Mouse (Mus musculus) embryonic facial prominence, embryonic 11.5 days (tissue): ENCODE data around the gene Auts2. TPM values are rescaled to one million over a fixed set of nuclear protein-coding genes. Genes with fewer than 3 reads are reported as not detected.

Source experiments
- ATAC-seq: fragments of 200-750 bp; cut with Nextera tagmentation; replicated peaks from 2 replicates; pipeline ENCODE4 v1.8.0; 2017; ENCODE audit warnings: low read depth; ENCODE audit not compliant: insufficient number of reproducible peaks, low FRiP score, low TSS enrichment
- DNase-seq: peaks from one replicate; pipeline ENCODE4 v3.0.0-alpha.2; 2015; ENCODE audit warnings: low spot score
- H3K27ac ChIP-seq: fragments of 300-500 bp; sonication (generic); replicated peaks from 2 replicates; pipeline ENCODE4 v1.5.1; 2014; ENCODE audit warnings: mild to moderate bottlenecking, low read depth, low read length, control low read depth
- H3K27me3 ChIP-seq: fragments of 300-500 bp; sonication (generic); 2 replicates; pipeline ENCODE4 v1.6.1; 2014; ENCODE audit warnings: mild to moderate bottlenecking, low read length, moderate library complexity, mixed read lengths; ENCODE audit not compliant: control insufficient read depth, insufficient read depth
- H3K36me3 ChIP-seq: fragments of 300-500 bp; sonication (generic); replicated peaks from 2 replicates; pipeline ENCODE4 v1.6.1; 2014; ENCODE audit warnings: low read depth, mild to moderate bottlenecking, low read length, moderate library complexity, mixed read lengths; ENCODE audit not compliant: control insufficient read depth, insufficient read depth
- H3K4me1 ChIP-seq: fragments of 300-500 bp; sonication (generic); 2 replicates; pipeline ENCODE4 v1.6.1; 2014; ENCODE audit warnings: low read length, mixed read lengths; ENCODE audit not compliant: control insufficient read depth, insufficient read depth
- H3K4me2 ChIP-seq: fragments of 300-500 bp; sonication (generic); 2 replicates; pipeline ENCODE4 v1.6.1; 2014; ENCODE audit warnings: low read depth, mild to moderate bottlenecking, control low read depth, low read length, moderate library complexity
- H3K4me3 ChIP-seq: fragments of 300-500 bp; sonication (generic); 2 replicates; pipeline ENCODE4 v1.5.1; 2014; ENCODE audit warnings: low read depth, low read length, control low read depth
- H3K9ac ChIP-seq: fragments of 300-500 bp; sonication (generic); replicated peaks from 2 replicates; pipeline ENCODE4 v1.6.1; 2014; ENCODE audit warnings: mild to moderate bottlenecking, control low read depth, low read length
- H3K9me3 ChIP-seq: fragments of 300-500 bp; sonication (generic); replicated peaks from 2 replicates; pipeline ENCODE4 v1.6.1; 2016; ENCODE audit warnings: mild to moderate bottlenecking, low read length, inconsistent platforms, mixed read lengths; ENCODE audit not compliant: control insufficient read depth
- WGBS: fragments of 180-500 bp; shearing (Covaris S2); extraction: QIAGEN DNeasy Blood & Tissue Kit; methylation state at CpG from one replicate; pipeline ENCODE4 v1.1.7; 2014; 5-methylcytosine and 5-hydroxymethylcytosine counted together
- polyA plus RNA-seq: library from polyadenylated mRNA; unstranded; fragments of >200 nt; fragmentation: Nextera tagmentation; extraction: Ambion mirVana; gene quantifications from 2 replicates; pipeline ENCODE4 v1.2.1, GENCODE M21; 2014

Auts2 gene
- polyA plus RNA-seq, 1 experiment from 2014 or later, result 30.5 TPM

- WGBS, result 61% methylated on average over 5 of the region's 5 CpGs
- ATAC-seq, result no peak
- Histone ChIP-seq H3K36me3 (no peaks in the 10 kb centered on the region), H3K4me2 (no peak overlapping the region), H3K9ac (no peak overlapping the region), H3K9me3 (no peaks in the 10 kb centered on the region), H3K27ac (no peak overlapping the region), H3K4me1 (no peaks in the 10 kb centered on the region), H3K27me3 (no peaks in the 10 kb centered on the region), H3K4me3 (no peak overlapping the region)
- DNase-seq, result no peak
Observed at GRCm38 (mm10) chr5:131865200-131865599, 677.9 kb downstream of the Auts2 start.

GRCm38 (mm10) chr5:131857976-131858375 lies 685.2 kb downstream of the Auts2 start:
- no peaks in the 10 kb centered on the region for H3K9me3 ChIP-seq
- WGBS, result 87% methylated on average over 5 of the region's 5 CpGs
- no peak overlapping the region for H3K4me3 ChIP-seq
- no peak overlapping the region for H3K4me2 ChIP-seq
- H3K27ac ChIP-seq, result no peak overlapping the region
- no peak overlapping the region for H3K9ac ChIP-seq
- H3K36me3 ChIP-seq, result no peaks in the 10 kb centered on the region
- ATAC-seq, result no peak
- H3K4me1 ChIP-seq, result no peaks in the 10 kb centered on the region
- no peak for DNase-seq
- H3K27me3 ChIP-seq, result no peaks in the 10 kb centered on the region

DNA sequence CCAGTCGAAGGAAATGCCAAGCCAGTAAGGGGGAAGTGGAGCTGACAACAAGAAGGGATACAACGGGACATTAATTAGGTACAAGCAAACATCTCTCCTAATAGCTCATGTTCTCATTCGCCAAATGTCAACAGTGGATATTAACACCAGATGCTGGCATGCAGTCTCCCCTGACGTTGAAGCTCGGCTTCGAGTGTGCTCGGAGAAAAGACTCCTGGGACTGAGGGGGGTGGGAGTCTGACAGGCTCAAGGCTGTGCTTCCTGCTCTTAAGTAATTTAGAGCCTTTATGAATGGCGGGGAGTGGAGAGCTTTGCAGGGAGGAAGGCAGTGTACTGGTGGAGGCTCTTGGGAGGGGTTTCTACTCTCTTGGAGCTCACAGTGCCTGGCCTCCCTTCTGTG lies 687.8 kb downstream of the Auts2 start:
- Histone ChIP-seq H3K36me3 (no peaks in the 10 kb centered on the region), H3K9ac (no peak overlapping the region), H3K27me3 (no peaks in the 10 kb centered on the region), H3K27ac (no peak overlapping the region), H3K4me2 (0 out of 2 replicates have a peak overlapping the region, but pooled peaks have one; percentile 1), H3K9me3 (no peaks in the 10 kb centered on the region), H3K4me1 (peaks cover 6% of the 10 kb centered on the region), H3K4me3 (no peak overlapping the region)
- WGBS, result 5% methylated on average over 8 of the region's 8 CpGs
- DNase-seq, result peak; percentile 90
- ATAC-seq, result peak; percentile 71; the same call in 1 of the 2 replicates

DNA sequence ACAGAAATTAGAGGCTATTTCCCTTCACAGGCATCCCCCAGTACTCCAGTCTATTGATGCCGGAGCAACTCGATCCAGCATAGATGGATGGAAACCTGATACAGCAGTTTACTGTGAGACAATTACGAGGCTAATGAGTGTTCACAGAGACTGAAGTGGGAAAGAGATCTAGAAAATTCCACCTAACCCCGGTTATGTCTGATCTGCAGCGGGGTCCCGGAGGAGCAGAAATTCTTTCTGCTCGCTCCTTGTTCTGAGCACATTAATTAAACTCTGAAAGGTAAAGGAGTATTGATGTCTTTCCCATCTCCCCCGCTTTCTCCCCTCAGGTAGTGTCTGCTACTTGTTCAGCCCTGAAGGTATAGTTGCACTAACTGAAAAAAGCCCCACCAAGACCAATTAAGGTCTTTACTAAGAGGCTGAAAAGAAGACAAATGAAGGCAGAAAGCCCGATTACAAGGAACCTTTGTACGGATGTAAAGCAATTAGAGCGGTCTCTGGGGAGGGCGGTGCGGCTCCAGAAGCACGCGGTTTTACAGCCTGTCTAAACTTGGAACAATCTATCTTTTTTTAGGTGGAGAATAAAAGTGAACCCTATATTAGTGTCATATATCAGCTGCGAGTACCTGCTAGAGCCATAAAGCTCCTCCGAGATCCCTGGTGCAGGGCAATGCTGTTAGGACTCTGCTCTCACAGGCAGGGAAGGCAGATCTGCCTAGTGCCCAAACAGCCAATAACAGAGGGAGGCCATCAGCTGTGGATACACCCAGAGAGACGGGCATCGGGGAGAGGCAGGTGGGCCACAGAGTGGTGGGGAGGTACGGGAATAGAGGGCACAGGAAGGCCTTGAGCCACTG lies 691.3 kb downstream of the Auts2 start:
- Histone ChIP-seq H3K4me3 (no peak overlapping the region), H3K9me3 (no peaks in the 10 kb centered on the region), H3K27ac (no peak overlapping the region), H3K4me2 (peak overlapping the region; percentile 17; the same call in 1 of the 2 replicates), H3K4me1 (peaks cover 6% of the 10 kb centered on the region), H3K36me3 (no peaks in the 10 kb centered on the region), H3K9ac (no peak overlapping the region), H3K27me3 (no peaks in the 10 kb centered on the region; the same call in 1 of the 2 replicates)
- ATAC-seq (peak; percentile 37; the same call in 1 of the 2 replicates), DNase-seq (peak; percentile 65)
- 13% methylated on average over 20 of the region's 20 CpGs for WGBS

DNA sequence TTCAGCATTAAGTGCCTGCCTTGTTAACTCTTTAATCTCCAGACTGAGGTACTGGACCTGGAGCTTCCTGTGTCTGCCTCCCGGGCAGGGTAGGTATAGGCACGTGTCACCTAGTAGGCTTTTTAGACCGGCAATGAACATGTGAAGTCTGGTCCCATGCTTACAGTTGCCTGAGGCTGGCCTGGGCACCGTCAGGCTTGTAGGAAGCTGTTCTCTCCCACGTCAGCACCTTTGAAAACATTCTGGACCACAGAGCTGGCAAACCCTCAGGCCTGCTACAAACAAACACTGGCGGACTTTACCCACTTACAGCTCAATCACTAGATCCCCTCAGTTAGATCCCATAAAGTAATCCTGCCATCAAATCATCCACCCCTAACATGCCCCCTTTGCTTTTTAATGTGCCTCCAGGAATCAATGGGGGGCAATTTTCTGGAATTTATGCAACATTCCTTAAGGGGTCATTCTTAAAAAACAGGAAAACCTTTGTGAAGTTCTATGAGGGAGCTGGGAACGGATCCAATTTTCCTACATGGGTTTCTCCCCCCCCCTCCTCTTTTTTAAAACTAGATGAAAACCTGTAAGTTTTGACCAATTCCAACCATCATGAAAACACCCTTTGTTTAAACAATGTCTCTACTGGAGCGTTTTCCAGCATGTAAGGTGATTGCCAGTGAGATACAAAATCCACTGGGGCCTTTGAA lies 692.4 kb downstream of the Auts2 start:
- Histone ChIP-seq H3K9me3 (no peaks in the 10 kb centered on the region), H3K9ac (no peak overlapping the region), H3K4me2 (no peak overlapping the region), H3K27me3 (no peaks in the 10 kb centered on the region; the same call in 1 of the 2 replicates), H3K4me1 (peaks cover 6% of the 10 kb centered on the region), H3K4me3 (no peak overlapping the region), H3K36me3 (no peaks in the 10 kb centered on the region), H3K27ac (no peak overlapping the region)
- no peak for DNase-seq
- 36% methylated on average over 8 of the region's 8 CpGs for WGBS
- ATAC-seq, result no peak

DNA sequence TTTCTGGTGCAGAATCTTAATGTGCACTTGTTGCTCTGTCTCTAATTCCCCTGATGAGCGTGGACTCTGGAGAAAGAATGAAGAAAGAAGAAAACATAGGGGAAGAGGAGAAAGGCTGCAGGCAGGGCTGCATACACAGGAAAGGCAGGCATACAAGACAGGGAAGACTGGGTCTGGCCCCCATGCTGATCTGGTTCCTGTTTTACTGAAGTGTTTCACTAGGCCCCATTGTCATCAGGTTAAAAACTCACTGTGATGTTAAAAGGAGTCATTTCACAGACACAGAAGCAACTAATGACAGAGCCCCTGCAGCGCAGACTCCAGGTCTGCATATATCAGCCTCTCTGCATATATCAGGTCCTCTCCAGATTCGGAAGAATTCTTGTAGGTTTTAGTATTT lies 693.5 kb downstream of the Auts2 start:
- DNase-seq, result no peak
- Histone ChIP-seq H3K4me3 (no peak overlapping the region), H3K4me2 (no peak overlapping the region), H3K27me3 (no peaks in the 10 kb centered on the region; the same call in 1 of the 2 replicates), H3K9ac (no peak overlapping the region), H3K9me3 (no peaks in the 10 kb centered on the region), H3K36me3 (no peaks in the 10 kb centered on the region), H3K4me1 (peaks cover 6% of the 10 kb centered on the region), H3K27ac (no peak overlapping the region)
- ATAC-seq, result no peak
- 68% methylated on average over 3 of the region's 3 CpGs for WGBS

GRCm38 (mm10) chr5:131844519-131844800 lies 698.7 kb downstream of the Auts2 start:
- Histone ChIP-seq H3K4me3 (no peak overlapping the region), H3K36me3 (no peaks in the 10 kb centered on the region), H3K9ac (no peak overlapping the region), H3K4me1 (no peaks in the 10 kb centered on the region), H3K4me2 (no peak overlapping the region), H3K27me3 (no peaks in the 10 kb centered on the region), H3K9me3 (no peaks in the 10 kb centered on the region), H3K27ac (no peak overlapping the region)
- DNase-seq (no peak), ATAC-seq (no peak)
- WGBS, result 74% methylated on average over 9 of the region's 9 CpGs
